Mouse (Mus musculus) heart, postnatal 0 days (tissue): Measurements from ENCODE around the gene Otog. TPM values are rescaled to one million over a fixed set of nuclear protein-coding genes. Genes with fewer than 3 reads are reported as not detected.

Source experiments
- ATAC-seq: fragments of 200-750 bp; cut with Nextera tagmentation; 2 replicates; pipeline ENCODE4 v1.8.0; 2017; ENCODE audit warnings: low read depth, moderate number of reproducible peaks, moderate library complexity; ENCODE audit not compliant: insufficient read depth
- DNase-seq: peaks from one replicate; pipeline ENCODE4 v3.0.0-alpha.2; 2016; ENCODE audit warnings: low spot score
- H3K27ac ChIP-seq: fragments of 300-500 bp; sonication (generic); 2 replicates; pipeline ENCODE4 v1.5.1; 2014; ENCODE audit warnings: low read depth, mild to moderate bottlenecking
- H3K27me3 ChIP-seq: fragments of 300-500 bp; sonication (generic); 2 replicates; pipeline ENCODE4 v1.6.1; 2014; ENCODE audit warnings: low read length, mixed read lengths; ENCODE audit not compliant: control insufficient read depth, insufficient read depth
- H3K36me3 ChIP-seq: fragments of 300-500 bp; sonication (generic); replicated peaks from 2 replicates; pipeline ENCODE4 v1.6.1; 2014; ENCODE audit warnings: low read length, mixed read lengths; ENCODE audit not compliant: control insufficient read depth, insufficient read depth
- H3K4me1 ChIP-seq: fragments of 300-500 bp; sonication (generic); 2 replicates; pipeline ENCODE4 v1.6.1; 2014; ENCODE audit warnings: antibody characterized with exemption; ENCODE audit not compliant: control insufficient read depth, insufficient read depth
- H3K4me2 ChIP-seq: fragments of 300-500 bp; sonication (generic); 2 replicates; pipeline ENCODE4 v1.6.1; 2014; ENCODE audit warnings: low read depth, mild to moderate bottlenecking, low read length, moderate library complexity
- H3K4me3 ChIP-seq: fragments of 300-500 bp; sonication (generic); 2 replicates; pipeline ENCODE4 v1.5.1; 2014; ENCODE audit warnings: low read depth, low read length
- H3K9ac ChIP-seq: fragments of 300-500 bp; sonication (generic); replicated peaks from 2 replicates; pipeline ENCODE4 v1.6.1; 2014; ENCODE audit warnings: low read depth, low read length, mixed read lengths
- H3K9me3 ChIP-seq: fragments of 300-500 bp; sonication (generic); replicated peaks from 2 replicates; pipeline ENCODE4 v1.6.1; 2016; ENCODE audit warnings: low read length; ENCODE audit not compliant: control insufficient read depth
- CTCF ChIP-seq: IDR thresholded peaks from 2 replicates; pipeline ENCODE4 v1.5.1; 2016; ENCODE audit warnings: antibody characterized with exemption, control low read depth, low read depth
- EP300 ChIP-seq: IDR thresholded peaks from 2 replicates; pipeline ENCODE4 v1.6.1; 2016; ENCODE audit warnings: antibody characterized with exemption, low read depth
- WGBS: fragments of 180-500 bp; shearing (Covaris S2); extraction: QIAGEN DNeasy Blood & Tissue Kit; methylation state at CpG from one replicate; pipeline ENCODE4 v1.1.7; 2014; 5-methylcytosine and 5-hydroxymethylcytosine counted together
- polyA plus RNA-seq: library from polyadenylated mRNA; unstranded; fragments of >200 nt; fragmentation: Nextera tagmentation; extraction: Ambion mirVana; gene quantifications from 2 replicates; pipeline ENCODE4 v1.2.1, GENCODE M21; 2015
- total RNA-seq: library from RNA; depleted of rRNA; stranded (reverse); fragments of >200 nt; gene quantifications from 2 replicates; pipeline ENCODE4 v1.2.3, GENCODE M21; 2014; ENCODE audit warnings: low replicate concordance

The Otog gene
- total and polyA plus RNA-seq, 2 experiments from 2014 or later = not detected

DNA sequence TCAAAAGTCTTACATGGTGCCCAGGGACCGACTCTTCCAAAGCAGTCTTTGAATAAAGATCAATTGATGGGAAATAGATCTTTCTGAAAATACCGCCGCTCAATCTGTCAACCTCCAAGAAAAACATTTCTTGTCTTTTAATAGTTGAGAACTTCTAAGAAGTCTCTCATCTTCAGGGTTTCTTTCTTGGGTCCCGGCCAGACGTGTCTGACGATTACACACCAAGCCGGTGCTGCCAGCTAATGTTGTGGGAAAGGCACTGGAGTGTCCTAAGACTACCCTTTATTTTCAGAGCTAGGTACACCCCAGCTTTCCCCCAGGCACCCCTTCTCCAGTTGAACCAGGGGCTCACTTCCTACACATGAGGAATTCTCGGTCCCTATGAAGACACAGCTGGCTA is 32.7 kb upstream of the Otog start:
- ATAC-seq (no peak), DNase-seq (no peak)
- Histone ChIP-seq H3K4me1 (no peaks in the 10 kb centered on the region), H3K27ac (no peak overlapping the region), H3K9me3 (no peaks in the 10 kb centered on the region), H3K36me3 (no peaks in the 10 kb centered on the region), H3K27me3 (no peaks in the 10 kb centered on the region), H3K4me2 (no peak overlapping the region), H3K4me3 (no peak overlapping the region), H3K9ac (no peak overlapping the region)
- TF ChIP-seq CTCF = no peak
- no peak for TF ChIP-seq EP300
- 86% methylated on average over 8 of the region's 8 CpGs for WGBS

- H3K4me2 ChIP-seq = no peak overlapping the region
- no peak overlapping the region for H3K4me3 ChIP-seq
- no peak overlapping the region for H3K9ac ChIP-seq
- no peaks in the 10 kb centered on the region for H3K4me1 ChIP-seq
- no peak overlapping the region for H3K27ac ChIP-seq
- WGBS = 83% methylated on average over 6 of the region's 6 CpGs
- H3K27me3 ChIP-seq = no peaks in the 10 kb centered on the region
- ATAC-seq (no peak), DNase-seq (no peak)
- H3K9me3 ChIP-seq = no peaks in the 10 kb centered on the region
- no peaks in the 10 kb centered on the region for H3K36me3 ChIP-seq
- TF ChIP-seq CTCF (no peak), EP300 (no peak)
These were observed 30.5 kb upstream of the Otog start for GRCm38 (mm10) chr7:46210276-46210675.

DNA sequence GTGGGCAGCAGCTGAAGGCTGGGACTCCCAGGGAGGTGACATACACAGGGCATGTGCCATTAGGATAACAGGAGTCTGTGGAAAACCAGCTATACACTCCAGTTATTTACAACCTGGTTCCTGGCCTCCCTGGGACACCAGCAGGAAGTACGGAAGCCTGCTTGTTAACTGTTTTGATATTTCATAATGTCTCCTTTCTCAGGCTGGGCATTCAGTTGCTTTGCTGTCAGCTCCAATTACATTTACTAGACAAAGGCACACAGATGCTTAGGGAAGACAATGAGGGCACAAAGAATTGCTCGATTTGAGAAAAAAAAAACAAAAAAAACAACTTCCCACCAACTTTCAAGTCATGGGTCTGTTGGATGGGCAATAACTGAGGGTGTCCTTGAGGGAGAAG is 24.3 kb upstream of the Otog start:
- Histone ChIP-seq H3K27ac (no peak overlapping the region), H3K9me3 (no peaks in the 10 kb centered on the region), H3K36me3 (no peaks in the 10 kb centered on the region), H3K4me3 (no peak overlapping the region), H3K9ac (no peak overlapping the region), H3K4me1 (no peaks in the 10 kb centered on the region), H3K4me2 (no peak overlapping the region), H3K27me3 (0 out of 2 replicates have a peak, but pooled peaks cover 8% of the 10 kb centered on the region)
- DNase-seq (no peak), ATAC-seq (no peak)
- TF ChIP-seq EP300 = no peak
- TF ChIP-seq CTCF = no peak
- WGBS = 69% methylated on average over 2 of the region's 2 CpGs

DNA sequence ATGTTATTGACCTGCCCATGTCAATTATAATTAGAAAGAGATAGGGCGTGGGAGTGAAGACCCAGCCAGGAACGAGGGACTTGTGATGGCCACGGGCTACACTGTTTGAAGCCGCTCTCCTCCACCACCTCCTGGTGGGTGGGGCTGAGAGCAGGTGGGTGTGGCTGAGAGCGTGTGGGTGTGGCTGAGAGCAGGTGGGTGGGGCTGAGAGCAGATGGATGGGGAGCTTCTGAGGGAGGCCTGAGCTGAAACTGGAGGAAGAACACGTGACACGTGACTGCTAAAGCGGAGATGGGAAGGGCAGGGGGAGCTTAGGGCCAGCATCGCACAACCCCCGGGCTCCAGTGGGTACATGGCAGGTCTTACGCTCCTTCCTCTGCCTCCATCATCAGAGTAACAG is 22.4 kb upstream of the Otog start:
- no peaks in the 10 kb centered on the region for H3K9me3 ChIP-seq

DNA sequence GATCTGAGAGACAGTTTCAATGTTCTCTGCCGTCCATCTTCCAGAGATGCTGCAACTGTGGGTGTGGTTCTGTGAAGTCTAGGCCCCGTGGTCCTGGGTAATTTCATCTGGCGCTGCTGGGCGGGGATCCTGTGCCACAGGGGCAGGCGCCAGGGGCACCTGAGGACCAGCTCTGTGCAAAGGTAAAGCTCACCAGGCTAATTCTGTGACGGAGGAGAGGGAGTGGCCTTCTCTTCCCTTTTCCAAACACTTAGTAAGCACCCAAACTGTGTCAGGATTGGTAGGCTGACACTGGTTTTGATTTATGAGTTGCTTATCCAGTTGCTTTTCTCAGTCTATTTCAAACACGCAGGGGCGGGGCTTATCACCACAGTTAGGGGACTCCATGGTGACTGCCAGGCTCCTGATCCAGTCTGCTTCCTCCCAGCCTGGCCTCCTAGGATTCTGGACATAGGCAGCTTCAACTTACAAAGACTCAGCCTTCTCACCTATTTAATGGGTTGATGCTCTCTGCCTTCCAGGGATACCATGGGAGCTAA is 20.1 kb upstream of the Otog start:
- no peak for TF ChIP-seq EP300
- TF ChIP-seq CTCF = no peak
- Histone ChIP-seq H3K4me1 (no peaks in the 10 kb centered on the region), H3K9ac (no peak overlapping the region), H3K4me3 (no peak overlapping the region), H3K4me2 (no peak overlapping the region), H3K9me3 (no peaks in the 10 kb centered on the region), H3K27me3 (0 out of 2 replicates have a peak, but pooled peaks cover 8% of the 10 kb centered on the region), H3K27ac (no peak overlapping the region), H3K36me3 (no peaks in the 10 kb centered on the region)
- ATAC-seq (no peak), DNase-seq (no peak)
- 71% methylated on average over 8 of the region's 8 CpGs for WGBS

More for the DNA sequence above, 22.4 kb upstream of the Otog start:
- no peaks in the 10 kb centered on the region for H3K4me1 ChIP-seq
- 26% methylated on average over 11 of the region's 11 CpGs for WGBS
- ATAC-seq (0 out of 2 replicates have a peak, but pooled peaks have one; percentile 44), DNase-seq (no peak)
- TF ChIP-seq CTCF = no peak
- TF ChIP-seq EP300 = no peak
- H3K27me3 ChIP-seq = 0 out of 2 replicates have a peak, but pooled peaks cover 8% of the 10 kb centered on the region
- H3K36me3 ChIP-seq = no peaks in the 10 kb centered on the region
- H3K4me2 ChIP-seq = no peak overlapping the region
- no peak overlapping the region for H3K9ac ChIP-seq
- H3K27ac ChIP-seq = no peak overlapping the region
- no peak overlapping the region for H3K4me3 ChIP-seq

DNA sequence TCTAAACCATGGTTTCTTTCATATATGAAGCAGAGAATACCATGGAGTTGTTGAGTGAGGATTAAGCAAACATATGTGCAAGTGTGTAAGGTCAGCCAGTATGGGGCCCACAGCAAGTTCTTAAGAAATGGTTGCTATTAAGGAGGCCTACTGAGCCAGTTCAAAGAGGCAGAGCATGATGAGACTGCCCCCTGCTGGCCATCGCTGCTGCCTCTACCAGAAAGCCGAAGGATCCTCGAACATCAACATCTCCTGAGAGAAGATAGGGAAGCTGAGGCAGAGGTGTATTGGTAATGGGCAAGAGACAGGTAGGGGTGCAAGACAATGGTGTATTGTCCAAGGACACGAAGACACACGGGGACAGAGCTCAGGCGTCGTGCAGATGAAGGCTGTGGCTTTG is 14.5 kb upstream of the Otog start:
- Histone ChIP-seq H3K4me1 (peaks cover 7% of the 10 kb centered on the region; the same call in 1 of the 2 replicates), H3K4me3 (no peak overlapping the region), H3K36me3 (no peaks in the 10 kb centered on the region), H3K9me3 (no peaks in the 10 kb centered on the region), H3K9ac (no peak overlapping the region), H3K4me2 (no peak overlapping the region), H3K27ac (no peak overlapping the region), H3K27me3 (no peaks in the 10 kb centered on the region)
- DNase-seq (no peak), ATAC-seq (no peak)
- no peak for TF ChIP-seq EP300
- peak; percentile 42 for TF ChIP-seq CTCF
- WGBS = 20% methylated on average over 7 of the region's 7 CpGs
